In genomic region chr8:54600671-54601251, GRCm38 (mm10) we compare ENCODE assay signal across 9 mouse cellular contexts. TPM values are rescaled to one million over a fixed set of nuclear protein-coding genes. Genes with fewer than 3 reads are reported as not detected.
A peak's percentile ranks its signal among the peaks of the same experiment; 100 is the strongest.
DNase-seq lines count a peak whose midpoint lies in the region; ATAC-seq and TF ChIP-seq lines count a peak whose summit lies in the region.
"Had no signal": no experiment of that assay in that cellular context is flagged by ENCODE, and none has a peak within 500 bp of the region (broad histone marks: within the 10 kb centered on the region; RNA-seq: fewer than 3 reads in every experiment).

TSS of gene Spata4 (plus strand) at chr8:54600781.

- intact Hi-C loops in heart, postnatal 14 days (cut with DNase I): no loop called here
- intact Hi-C loops in left cerebral cortex, adult 2 months (cut with DNase I): loop anchor here (2.0 kb wide), 1 partner anchor 72 kb away; the partner anchor contains the start of genes Asb5 and Spcs3

- no peaks in the 10 kb centered on the region for H3K36me3 ChIP-seq in midbrain, embryonic 12.5 days

- peak within 1 kb of the TSS; percentile 74 for H3K4me2 ChIP-seq in midbrain, embryonic 12.5 days (replicated peaks)

- peaks cover 7% of the 10 kb centered on the region for H3K4me1 ChIP-seq in midbrain, embryonic 12.5 days

- ATAC-seq in midbrain, embryonic 12.5 days (ENCODE audit: low FRiP score, low read depth): peak; percentile 93

- H3K27me3 ChIP-seq in midbrain, embryonic 12.5 days: no peaks in the 10 kb centered on the region

- H3K9me3 ChIP-seq in midbrain, embryonic 12.5 days: no peaks in the 10 kb centered on the region

- TF ChIP-seq CTCF in left cerebral cortex, adult 2 months (IDR thresholded peaks at IDR 0.05): no peak

- H3K4me3 ChIP-seq in left cerebral cortex, adult 2 months: peak within 1 kb of the TSS; percentile 26
- peak within 1 kb of the TSS; percentile 42 for H3K4me3 ChIP-seq in midbrain, embryonic 12.5 days

- peak within 1 kb of the TSS; percentile 48 for H3K27ac ChIP-seq in left cerebral cortex, adult 2 months
- H3K27ac ChIP-seq in midbrain, embryonic 12.5 days (replicated peaks): peak within 1 kb of the TSS; percentile 49
- H3K27ac ChIP-seq: macrophage had no signal

- H3K9ac ChIP-seq in midbrain, embryonic 12.5 days (replicated peaks): peak within 1 kb of the TSS; percentile 44

- peak; percentile 54 for DNase-seq in ovary, adult 18-20 months (ENCODE audit: low spot score)
- DNase-seq in ovary, postnatal 14 days (ENCODE audit: low spot score): no peak
- peak; percentile 50 for DNase-seq in embryo, embryonic 9.5 days (ENCODE audit: extremely low spot score)
- peak; percentile 9 to 27 for DNase-seq in heart, postnatal 14 days
- DNase-seq in left cerebral cortex, adult 2 months (ENCODE audit: extremely low spot score in 1 of 2, low spot score in 2 of 2): peak; percentile 35 to 44
- DNase-seq in testis, postnatal 10 days (ENCODE audit: low spot score): peak; percentile 54
- DNase-seq in thymus, postnatal 0 days (ENCODE audit: low spot score): no peak

- WGBS in midbrain, embryonic 12.5 days: 6% methylated on average over 21 of the region's 21 CpGs

RNA-seq across cellular contexts. Expression of gene Spata4, which starts in this region (rescaled TPM):
- not detected for total RNA-seq in heart, postnatal 14 days (2021)
- total RNA-seq in left cerebral cortex, adult 2 months (2021): not detected
- not detected in 2 replicates for polyA plus RNA-seq in midbrain, embryonic 12.5 days (2016; fragmentation: Nextera tagmentation; extraction: Ambion mirVana)
- not detected in 2 replicates for polyA plus RNA-seq in thymus, postnatal 0 days (2015; fragmentation: Nextera tagmentation; extraction: Ambion mirVana)
- polyA plus RNA-seq: macrophage had no signal

Comparison
In these comparisons a context has a peak if more than half of its experiments do, and no peak if none do; other contexts are left out.
1. DNase-seq: peak in ovary, adult 18-20 months (single experiment), embryo, embryonic 9.5 days (single experiment) and testis, postnatal 10 days (single experiment); none in ovary, postnatal 14 days (single experiment) and thymus, postnatal 0 days (single experiment).
2. Peak in DNase-seq in heart, postnatal 14 days; RNA of the gene not detected or under 1 TPM.
3. Peak in DNase-seq, H3K4me3 ChIP-seq and H3K27ac ChIP-seq in left cerebral cortex, adult 2 months; RNA of the gene not detected or under 1 TPM.
4. Peak in ATAC-seq, H3K4me3 ChIP-seq, H3K27ac ChIP-seq, H3K9ac ChIP-seq and H3K4me2 ChIP-seq in midbrain, embryonic 12.5 days; RNA of the gene not detected or under 1 TPM.